In the genomic region with DNA sequence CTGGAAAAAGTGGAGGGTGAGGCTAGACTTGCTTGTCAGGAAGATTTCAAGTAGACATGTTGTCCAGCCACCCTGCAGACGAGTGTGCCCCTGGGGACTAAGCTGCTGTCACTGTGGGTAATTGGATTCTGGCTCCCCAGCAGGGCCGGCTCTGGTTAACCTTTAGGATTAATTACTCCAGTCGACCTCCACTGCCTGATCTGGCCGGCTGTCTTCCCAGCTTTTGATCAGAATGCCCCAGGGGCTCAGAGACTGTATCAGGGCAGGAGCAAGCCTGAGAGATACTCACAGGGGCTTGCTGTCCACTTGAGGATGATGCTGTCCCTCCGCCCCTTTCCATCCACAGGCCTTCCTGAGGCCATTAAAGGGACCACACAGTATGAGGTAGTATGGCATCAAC, we compare ENCODE assay signal across 13 mouse cellular contexts.
DNase-seq lines count a peak whose midpoint lies in the region; ATAC-seq and TF ChIP-seq lines count a peak whose summit lies in the region.
"Had no signal": no experiment of that assay in that cellular context is flagged by ENCODE, and none has a peak within 500 bp of the region (broad histone marks: within the 10 kb centered on the region; RNA-seq: fewer than 3 reads in every experiment).

No protein-coding gene starts in this region.

- peak; percentile 56 for DNase-seq in embryo, embryonic 10.5 days (ENCODE audit: low spot score)
- peak; percentile 44 for DNase-seq in forebrain, embryonic 10.5 days (ENCODE audit: extremely low spot score, low spot score)
- no peak for DNase-seq in midbrain, postnatal 0 days (ENCODE audit: low spot score)
- no peak for DNase-seq in liver, embryonic 11.5 days (ENCODE audit: low spot score)
- no peak for DNase-seq in layer of hippocampus, adult 9-10 months (ENCODE audit: low spot score)
- DNase-seq in layer of hippocampus, postnatal 25 days (ENCODE audit: extremely low spot score in 1 of 2, low spot score in 1 of 2), result no peak
- DNase-seq: heart, postnatal 14 days; right cerebral cortex, postnatal 4 days had no signal

- WGBS in forebrain, embryonic 10.5 days, result 7% methylated on average over 5 of the region's 5 CpGs
- WGBS in hindbrain, embryonic 15.5 days, result 12% methylated on average over 5 of the region's 5 CpGs
- 14% methylated on average over 5 of the region's 5 CpGs for WGBS in midbrain, postnatal 0 days
- 24% methylated on average over 5 of the region's 5 CpGs for WGBS in liver, embryonic 11.5 days

- no peaks in the 10 kb centered on the region for H3K9me3 ChIP-seq in forebrain, embryonic 10.5 days
- H3K9me3 ChIP-seq in hindbrain, embryonic 15.5 days, result no peaks in the 10 kb centered on the region
- H3K9me3 ChIP-seq in midbrain, postnatal 0 days (ENCODE audit: low read length), result no peaks in the 10 kb centered on the region
- H3K9me3 ChIP-seq in liver, embryonic 11.5 days (ENCODE audit: control insufficient read depth, low read length), result no peaks in the 10 kb centered on the region
- H3K9me3 ChIP-seq: limb, embryonic 12.5 days; lung, embryonic 15.5 days had no signal

- peaks cover 55% of the 10 kb centered on the region for H3K4me1 ChIP-seq in forebrain, embryonic 10.5 days
- peaks cover 54% of the 10 kb centered on the region for H3K4me1 ChIP-seq in hindbrain, embryonic 15.5 days (replicated peaks)
- H3K4me1 ChIP-seq in midbrain, postnatal 0 days (ENCODE audit: insufficient read depth, low read length), result peaks cover 29% of the 10 kb centered on the region
- H3K4me1 ChIP-seq in liver, embryonic 11.5 days (replicated peaks; ENCODE audit: control insufficient read depth, insufficient read depth, low read length), result no peaks in the 10 kb centered on the region
- H3K4me1 ChIP-seq: lung, embryonic 15.5 days had no signal

- peak overlapping the region; percentile 78; the same call in 1 of the 2 replicates for H3K27ac ChIP-seq in forebrain, embryonic 10.5 days
- H3K27ac ChIP-seq in hindbrain, embryonic 15.5 days (replicated peaks), result peak overlapping the region; percentile 81
- H3K27ac ChIP-seq in midbrain, postnatal 0 days (ENCODE audit: low read depth, low read length), result peak overlapping the region; percentile 62
- H3K27ac ChIP-seq in liver, embryonic 11.5 days (ENCODE audit: low read depth, low read length), result no peak overlapping the region
- H3K27ac ChIP-seq: limb, embryonic 12.5 days; lung, embryonic 15.5 days had no signal

- TF ChIP-seq CTCF in midbrain, postnatal 0 days (IDR thresholded peaks at IDR 0.05), result no peak

- H3K4me2 ChIP-seq in hindbrain, embryonic 15.5 days, result no peak overlapping the region
- no peak overlapping the region for H3K4me2 ChIP-seq in midbrain, postnatal 0 days (ENCODE audit: low read depth, low read length, poor library complexity, severe bottlenecking)
- H3K4me2 ChIP-seq in liver, embryonic 11.5 days, result no peak overlapping the region
- H3K4me2 ChIP-seq: lung, embryonic 15.5 days had no signal

- no peaks in the 10 kb centered on the region for H3K36me3 ChIP-seq in forebrain, embryonic 10.5 days (replicated peaks)
- no peaks in the 10 kb centered on the region for H3K36me3 ChIP-seq in hindbrain, embryonic 15.5 days
- no peaks in the 10 kb centered on the region for H3K36me3 ChIP-seq in midbrain, postnatal 0 days (ENCODE audit: insufficient read depth, low read length)
- no peaks in the 10 kb centered on the region for H3K36me3 ChIP-seq in liver, embryonic 11.5 days (ENCODE audit: control insufficient read depth, insufficient read depth, low read length)
- H3K36me3 ChIP-seq: limb, embryonic 12.5 days; lung, embryonic 15.5 days had no signal

- ATAC-seq in hindbrain, embryonic 15.5 days (ENCODE audit: low FRiP score, low read depth), result no peak
- ATAC-seq in midbrain, postnatal 0 days (ENCODE audit: low FRiP score), result peak; percentile 11; the same call in 1 of the 2 replicates
- ATAC-seq in activated CD4-positive, CD25-positive, alpha-beta regulatory T cell, adult 4 months, result no peak
- no peak for ATAC-seq in liver, embryonic 11.5 days (replicated peaks; ENCODE audit: low FRiP score)

- H3K9ac ChIP-seq in hindbrain, embryonic 15.5 days, result no peak overlapping the region
- no peak overlapping the region for H3K9ac ChIP-seq in midbrain, postnatal 0 days (replicated peaks; ENCODE audit: low read length, poor library complexity, severe bottlenecking)
- no peak overlapping the region for H3K9ac ChIP-seq in liver, embryonic 11.5 days (ENCODE audit: low read depth, low read length)
- H3K9ac ChIP-seq: limb, embryonic 12.5 days; lung, embryonic 15.5 days had no signal

- no peak overlapping the region for H3K4me3 ChIP-seq in forebrain, embryonic 10.5 days
- H3K4me3 ChIP-seq in hindbrain, embryonic 15.5 days, result no peak overlapping the region
- H3K4me3 ChIP-seq in midbrain, postnatal 0 days (ENCODE audit: low read depth, low read length), result no peak overlapping the region
- no peak overlapping the region for H3K4me3 ChIP-seq in liver, embryonic 11.5 days (ENCODE audit: low read depth, low read length)
- H3K4me3 ChIP-seq: erythroblast, embryonic 14.5 days; limb, embryonic 12.5 days; lung, embryonic 15.5 days had no signal

- H3K27me3 ChIP-seq in forebrain, embryonic 10.5 days (ENCODE audit: poor library complexity, severe bottlenecking), result 0 out of 2 replicates have a peak, but pooled peaks cover 6% of the 10 kb centered on the region
- H3K27me3 ChIP-seq in hindbrain, embryonic 15.5 days, result no peaks in the 10 kb centered on the region
- H3K27me3 ChIP-seq in midbrain, postnatal 0 days (ENCODE audit: insufficient read depth, low read length), result no peaks in the 10 kb centered on the region
- H3K27me3 ChIP-seq in liver, embryonic 11.5 days (replicated peaks; ENCODE audit: control insufficient read depth, insufficient read depth, low read length), result no peaks in the 10 kb centered on the region
- H3K27me3 ChIP-seq: lung, embryonic 15.5 days had no signal

Comparison
In these comparisons a context has a peak if more than half of its experiments do, and no peak if none do; other contexts are left out.
1. DNase-seq: peak in embryo, embryonic 10.5 days (single experiment) and forebrain, embryonic 10.5 days (single experiment); none in midbrain, postnatal 0 days (single experiment), liver, embryonic 11.5 days (single experiment), layer of hippocampus, adult 9-10 months (single experiment) and layer of hippocampus, postnatal 25 days (0 of 2).